Mouse (Mus musculus) Patski (cell line): ENCODE measurements at regions not wholly inside any gene's neighbourhood (a gene's known extent, or its start where the extent isn't known, plus 50 kb on each side); places are given as distances from the start of the nearest gene placed in this dataset.

Experiments used
- ATAC-seq: fragments of 100-300 bp; one replicate; pipeline ENCODE4 v1.8.0; 2021
- CTCF ChIA-PET: fragments of 350-600 bp; sonication (Branson Sonifier 250); formaldehyde crosslinking; loops from one replicate; lab custom pipeline; 2022; ENCODE audit warnings: inconsistent platforms; lab: Charles Lee
- POLR2A ChIA-PET: fragments of 350-600 bp; sonication (Branson Sonifier 250); formaldehyde crosslinking; loops from one replicate; lab custom pipeline; 2022; ENCODE audit warnings: antibody characterized with exemption, inconsistent platforms; lab: Charles Lee
- DNase-seq: peaks from one replicate; pipeline ENCODE4 v3.0.0-alpha.2; 2011; ENCODE audit warnings: low read depth, low spot score
- H3K27me3 ChIP-seq: fragments of 371-371 bp; one replicate; pipeline ENCODE4 v1.5.1; 2021
- CTCF ChIP-seq: fragments of 100-300 bp; IDR thresholded peaks from one replicate; pipeline ENCODE4 v1.5.1; 2021
- in situ Hi-C: fragments of 300-500 bp; cut with MboI; formaldehyde crosslinking; loops from 3 replicates; pipeline ENCODE4 v1.11.1; 2018; ENCODE audit warnings: low pct_unique_long_range_greater_than_20kb, mixed read lengths

- TF ChIP-seq CTCF = no peak
- ATAC-seq = no peak
- POLR2A ChIA-PET = no interaction called here
- in situ Hi-C loops = no loop called here
- CTCF ChIA-PET = interaction anchor here (1.4 kb wide), 1 partner anchor 11 kb away, joined by 3 read pairs; no protein-coding TSS in a partner anchor
- no peak for DNase-seq
- H3K27me3 ChIP-seq = no peaks in the 10 kb centered on the region
Observed at GRCm38 (mm10) chr4:131373172-131373571, 429.0 kb downstream of the Matn1 start.

- H3K27me3 ChIP-seq = no peaks in the 10 kb centered on the region
- ChIA-PET CTCF (interaction anchor here (1.4 kb wide), 1 partner anchor 10 kb away, joined by 3 read pairs; no protein-coding TSS in a partner anchor), POLR2A (no interaction called here)
- TF ChIP-seq CTCF = peak; percentile 41
- ATAC-seq (no peak), DNase-seq (no peak)
- in situ Hi-C loops = no loop called here
Observed at GRCm38 (mm10) chr4:131374527-131375290, 430.5 kb downstream of the Matn1 start.

GRCm38 (mm10) chr4:131381063-131381462, 436.9 kb downstream of the Matn1 start:
- ATAC-seq (no peak), DNase-seq (no peak)
- ChIA-PET CTCF (no interaction called here), POLR2A (no interaction called here)
- in situ Hi-C loops = no loop called here
- no peak for TF ChIP-seq CTCF
- no peaks in the 10 kb centered on the region for H3K27me3 ChIP-seq

- TF ChIP-seq CTCF = no peak
- no peak for ATAC-seq
- DNase-seq = no peak
- in situ Hi-C loops = no loop called here
- H3K27me3 ChIP-seq = no peaks in the 10 kb centered on the region
- ChIA-PET CTCF (no interaction called here), POLR2A (no interaction called here)
Observed at GRCm38 (mm10) chr4:131381529-131381928, 437.3 kb downstream of the Matn1 start.

- ATAC-seq (no peak), DNase-seq (no peak)
- in situ Hi-C loops = no loop called here
- H3K27me3 ChIP-seq = no peaks in the 10 kb centered on the region
- POLR2A ChIA-PET = no interaction called here
- CTCF ChIA-PET = interaction anchor here (1.5 kb wide), 1 partner anchor 10 kb away, joined by 3 read pairs; no protein-coding TSS in a partner anchor
- no peak for TF ChIP-seq CTCF
Observed at GRCm38 (mm10) chr4:131383862-131384261, 439.7 kb downstream of the Matn1 start.

GRCm38 (mm10) chr4:131386961-131387360, 442.8 kb downstream of the Matn1 start:
- in situ Hi-C loops = no loop called here
- H3K27me3 ChIP-seq = no peaks in the 10 kb centered on the region
- DNase-seq = no peak
- no peak for TF ChIP-seq CTCF
- ATAC-seq = no peak
- ChIA-PET POLR2A (interaction anchor here (0.6 kb wide), 1 partner anchor 84 kb away, joined by 4 read pairs; no protein-coding TSS in a partner anchor), CTCF (no interaction called here)

- TF ChIP-seq CTCF = no peak
- ATAC-seq (no peak), DNase-seq (no peak)
- in situ Hi-C loops = no loop called here
- POLR2A ChIA-PET = no interaction called here
- CTCF ChIA-PET = no interaction called here
- H3K27me3 ChIP-seq = no peaks in the 10 kb centered on the region
Observed at GRCm38 (mm10) chr4:131391119-131391923, 446.8 kb downstream of the Ptpru start.

GRCm38 (mm10) chr4:131391924-131392297, 446.2 kb downstream of the Ptpru start:
- POLR2A ChIA-PET = no interaction called here
- TF ChIP-seq CTCF = no peak
- CTCF ChIA-PET = no interaction called here
- ATAC-seq = no peak
- in situ Hi-C loops = no loop called here
- no peak for DNase-seq
- H3K27me3 ChIP-seq = no peaks in the 10 kb centered on the region

GRCm38 (mm10) chr4:131392478-131392877, 445.6 kb downstream of the Ptpru start:
- TF ChIP-seq CTCF = no peak
- ATAC-seq (no peak), DNase-seq (no peak)
- in situ Hi-C loops = no loop called here
- ChIA-PET CTCF (no interaction called here), POLR2A (no interaction called here)
- H3K27me3 ChIP-seq = no peaks in the 10 kb centered on the region

GRCm38 (mm10) chr4:131396226-131396840, 441.8 kb downstream of the Ptpru start:
- DNase-seq (no peak), ATAC-seq (no peak)
- POLR2A ChIA-PET = no interaction called here
- TF ChIP-seq CTCF = no peak
- in situ Hi-C loops = no loop called here
- no peaks in the 10 kb centered on the region for H3K27me3 ChIP-seq
- CTCF ChIA-PET = no interaction called here

- CTCF ChIA-PET = no interaction called here
- ATAC-seq = no peak
- no peak for TF ChIP-seq CTCF
- no peaks in the 10 kb centered on the region for H3K27me3 ChIP-seq
- DNase-seq = no peak
- in situ Hi-C loops = no loop called here
- POLR2A ChIA-PET = no interaction called here
Observed at GRCm38 (mm10) chr4:131397161-131397560, 440.9 kb downstream of the Ptpru start.
